Mouse (Mus musculus): Measurements from ENCODE around the gene Cyp11a1.

- TF ChIP-seq CTCF (IDR thresholded peaks at IDR 0.05; ENCODE audit: low read depth, low read length) (no peak), POLR2A (IDR thresholded peaks at IDR 0.05; ENCODE audit: insufficient read depth, low read length) (no peak)
Observed at GRCm38 (mm10) chr9:58025995-58026394, 19.8 kb downstream of the Cyp11a1 start.
